Mouse (Mus musculus) fibroblast of lung, adult 2 months (primary cell): ENCODE measurements around the gene Frs2.

Source experiments
- DNase-seq: peaks from one replicate; pipeline ENCODE4 v3.0.0-alpha.2; 2011; ENCODE audit warnings: low read depth

Frs2 gene

GRCm38 (mm10) chr10:117103854-117104598 is 44.3 kb downstream of the Frs2 start:
- DNase-seq: no peak

- DNase-seq: no peak
Observed at GRCm38 (mm10) chr10:117100175-117100574, 48.2 kb downstream of the Frs2 start.

GRCm38 (mm10) chr10:117097116-117097698 is 51.1 kb downstream of the Frs2 start:
- DNase-seq: no peak

GRCm38 (mm10) chr10:117096096-117096495 is 52.2 kb downstream of the Frs2 start:
- DNase-seq: no peak

GRCm38 (mm10) chr10:117094504-117095329 is 53.6 kb downstream of the Frs2 start:
- DNase-seq: peak; percentile 42

GRCm38 (mm10) chr10:117089628-117090027 is 58.7 kb downstream of the Frs2 start:
- DNase-seq: peak; percentile 27

- DNase-seq: no peak
Observed at GRCm38 (mm10) chr10:117081914-117082359, 66.4 kb downstream of the Frs2 start.

- no peak for DNase-seq
Observed at GRCm38 (mm10) chr10:117081326-117081725, 67.0 kb downstream of the Frs2 start.

- no peak for DNase-seq
Observed at GRCm38 (mm10) chr10:117078284-117078683, 70.0 kb downstream of the Frs2 start.

- DNase-seq: no peak
Observed at GRCm38 (mm10) chr10:117073176-117073575, 75.2 kb downstream of the Frs2 start.

GRCm38 (mm10) chr10:117072191-117072888 is 76.0 kb downstream of the Frs2 start:
- DNase-seq: no peak

- DNase-seq: no peak
Observed at GRCm38 (mm10) chr10:117069109-117069508, 79.2 kb downstream of the Frs2 start.

GRCm38 (mm10) chr10:117064076-117064475 is 84.3 kb downstream of the Frs2 start:
- no peak for DNase-seq

GRCm38 (mm10) chr10:117063254-117064021 is 84.9 kb downstream of the Frs2 start, which contains the start of gene Cct2:
TSS of gene Cct2 (minus strand) at chr10:117063814.
- peak; percentile 86 for DNase-seq

- no peak for DNase-seq
Observed at GRCm38 (mm10) chr10:117062894-117063253, 85.5 kb downstream of the Frs2 start.

- no peak for DNase-seq
Observed at GRCm38 (mm10) chr10:117055668-117056067, 92.7 kb downstream of the Frs2 start.

- DNase-seq: no peak
Observed at GRCm38 (mm10) chr10:117049961-117050597, 98.3 kb downstream of the Frs2 start.

GRCm38 (mm10) chr10:117049253-117049652 is 99.1 kb downstream of the Frs2 start:
- no peak for DNase-seq

GRCm38 (mm10) chr10:117045175-117046056 is 102.9 kb downstream of the Frs2 start, which contains the start of gene Lrrc10:
TSS of gene Lrrc10 (plus strand) at chr10:117045341.
- DNase-seq: no peak
